Mouse (Mus musculus): Measurements from ENCODE around the gene Tdrd3. TPM values are rescaled to one million over a fixed set of nuclear protein-coding genes. Genes with fewer than 3 reads are reported as not detected.

Tdrd3 gene
- polyA plus RNA-seq, 1 experiment: 2.7 TPM

DNA sequence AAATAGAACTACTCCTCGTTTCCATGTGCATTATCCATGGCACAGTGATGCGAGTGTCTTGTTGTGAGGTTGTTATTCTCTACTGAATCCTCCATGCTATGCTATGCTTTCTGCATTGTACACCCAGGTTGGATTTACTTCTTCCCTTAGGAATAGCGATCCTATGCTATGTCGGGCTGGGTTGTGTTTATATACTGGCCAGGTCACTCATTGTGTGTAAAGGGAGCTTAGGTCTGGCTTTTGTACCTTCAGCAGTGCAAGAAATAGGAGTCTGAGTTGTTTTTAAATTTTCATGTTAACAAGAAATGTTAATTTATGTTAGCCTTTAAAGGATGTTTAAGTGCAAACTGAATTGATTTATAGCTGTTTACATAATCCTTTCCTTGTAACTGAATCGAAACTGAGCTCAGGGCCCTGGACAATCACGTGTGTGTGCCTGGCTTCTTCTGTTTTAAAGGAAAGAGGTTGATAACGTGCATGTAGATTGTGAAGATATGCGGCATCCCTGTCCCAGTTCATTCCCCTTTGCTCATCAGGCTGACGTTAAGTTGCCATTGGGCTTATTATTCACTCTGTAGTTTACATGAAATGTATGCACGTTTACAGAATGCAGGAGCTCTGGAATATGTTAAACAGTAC, 59.4 kb downstream of the Tdrd3 start:
- no peaks in the 10 kb centered on the region for H3K9me3 ChIP-seq
- H3K4me1 ChIP-seq: peaks cover 2% of the 10 kb centered on the region
- H3K4me3 ChIP-seq (replicated peaks): no peak overlapping the region
- H3K36me3 ChIP-seq (replicated peaks; ENCODE audit: low read length): peaks cover 68% of the 10 kb centered on the region
- TF ChIP-seq GATA1 (IDR thresholded peaks at IDR 0.05; ENCODE audit: borderline replicate concordance, low read length) (no peak), FLI1 (IDR thresholded peaks at IDR 0.05; ENCODE audit: low read length) (no peak)
- no peaks in the 10 kb centered on the region for H3K27me3 ChIP-seq (replicated peaks)

DNA sequence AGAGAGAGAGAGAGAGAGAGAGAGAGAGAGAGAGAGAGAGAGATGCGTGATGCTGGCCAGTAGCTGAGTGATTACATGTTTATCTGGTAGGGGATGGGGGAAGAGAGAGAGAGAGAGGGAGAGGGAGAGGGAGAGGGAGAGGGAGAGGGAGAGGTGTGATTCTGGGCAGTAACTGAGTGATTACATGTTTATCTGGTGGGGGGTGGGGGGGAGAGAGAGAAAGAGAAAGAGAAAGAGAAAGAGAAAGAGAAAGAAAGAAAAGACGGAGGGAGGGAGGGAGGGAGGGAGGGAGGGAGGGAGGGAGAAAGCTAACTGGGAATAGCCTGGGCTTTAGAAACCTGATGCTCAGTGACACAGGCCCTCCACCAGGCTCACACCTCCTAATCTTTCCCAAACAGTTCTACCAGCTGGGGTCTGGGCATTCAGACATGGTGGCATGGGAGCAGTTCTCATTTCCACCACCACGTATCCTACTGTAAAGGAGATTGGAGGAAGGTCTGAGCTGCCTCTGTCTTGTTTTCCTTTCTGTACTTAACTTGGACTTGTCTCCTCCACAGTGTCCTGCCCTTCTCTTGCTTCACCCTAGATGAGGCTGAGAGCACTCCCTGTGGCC, 62.0 kb downstream of the Tdrd3 start:
- Histone ChIP-seq H3K4me3 (replicated peaks) (no peak overlapping the region), H3K27me3 (replicated peaks) (no peaks in the 10 kb centered on the region), H3K9me3 (no peaks in the 10 kb centered on the region), H3K4me1 (no peaks in the 10 kb centered on the region; the same call in 1 of the 2 replicates), H3K36me3 (replicated peaks; ENCODE audit: low read length) (peaks cover 74% of the 10 kb centered on the region)
- TF ChIP-seq GATA1 (IDR thresholded peaks at IDR 0.05; ENCODE audit: borderline replicate concordance, low read length) (no peak), FLI1 (IDR thresholded peaks at IDR 0.05; ENCODE audit: low read length) (no peak)

GRCm38 (mm10) chr14:87485888-87486287, 69.4 kb downstream of the Tdrd3 start:
- Histone ChIP-seq H3K9me3 (no peaks in the 10 kb centered on the region), H3K4me1 (peaks cover 3% of the 10 kb centered on the region; the same call in 1 of the 2 replicates), H3K4me3 (replicated peaks) (no peak overlapping the region), H3K36me3 (replicated peaks; ENCODE audit: low read length) (peaks cover 77% of the 10 kb centered on the region), H3K27me3 (replicated peaks) (no peaks in the 10 kb centered on the region)
- TF ChIP-seq FLI1 (IDR thresholded peaks at IDR 0.05; ENCODE audit: low read length): no peak
- TF ChIP-seq GATA1 (IDR thresholded peaks at IDR 0.05; ENCODE audit: borderline replicate concordance, low read length): no peak

DNA sequence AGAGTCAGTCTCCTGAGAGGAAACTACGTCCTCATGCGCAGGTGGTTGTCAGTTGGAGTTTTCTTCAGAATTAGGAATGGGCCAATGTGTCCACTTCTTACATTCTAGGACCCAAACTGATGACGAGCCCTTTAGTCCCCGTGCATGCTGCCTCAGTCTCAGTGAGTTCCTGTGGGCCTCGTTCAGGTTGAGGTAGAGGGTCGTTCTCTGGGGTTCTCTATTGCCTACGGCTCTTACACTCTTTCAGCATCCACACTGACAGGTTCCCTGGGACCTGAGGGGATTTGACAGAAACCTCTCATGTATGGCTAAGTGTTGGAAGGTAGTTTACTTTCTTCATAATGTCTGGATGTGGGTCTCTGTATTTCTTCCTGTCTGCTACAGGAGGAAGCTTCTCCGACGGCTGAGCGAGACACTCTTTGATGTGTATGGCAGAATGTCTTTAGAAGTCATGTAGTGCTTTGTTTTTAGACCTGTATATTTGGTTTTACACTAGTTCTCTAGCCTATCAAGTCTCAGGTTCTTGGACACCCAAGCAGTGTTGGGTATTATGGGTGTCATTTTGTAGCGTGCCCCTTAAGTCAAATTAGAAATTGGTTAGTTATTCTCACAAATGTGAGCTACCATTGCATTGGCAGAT, 81.6 kb downstream of the Tdrd3 start:
- H3K4me1 ChIP-seq: no peaks in the 10 kb centered on the region
- peaks cover 28% of the 10 kb centered on the region for H3K36me3 ChIP-seq (replicated peaks; ENCODE audit: low read length)
- no peaks in the 10 kb centered on the region for H3K9me3 ChIP-seq
- H3K4me3 ChIP-seq (replicated peaks): no peak overlapping the region
- no peaks in the 10 kb centered on the region for H3K27me3 ChIP-seq (replicated peaks)
- no peak for TF ChIP-seq GATA1 (IDR thresholded peaks at IDR 0.05; ENCODE audit: borderline replicate concordance, low read length)
- TF ChIP-seq FLI1 (IDR thresholded peaks at IDR 0.05; ENCODE audit: low read length): no peak

DNA sequence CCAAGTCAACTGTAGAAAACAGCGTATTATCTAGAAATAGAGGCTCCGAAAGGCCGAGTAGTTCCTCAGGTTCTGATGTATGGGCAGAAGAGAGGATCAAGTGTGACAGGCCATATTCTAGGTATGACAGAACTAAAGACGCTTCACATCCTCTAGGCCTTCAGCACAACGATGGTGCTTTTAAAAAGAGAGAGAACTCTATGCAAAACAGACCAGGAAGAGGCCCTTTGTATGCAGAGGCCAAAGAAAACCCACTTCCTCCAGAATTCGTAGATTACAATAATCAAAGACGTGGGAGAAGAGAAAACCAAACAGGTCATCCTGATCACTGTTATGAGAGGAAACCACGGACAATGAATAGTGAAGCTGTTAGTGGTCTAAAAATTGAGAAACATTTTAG, 89.5 kb downstream of the Tdrd3 start:
- TF ChIP-seq GATA1 (IDR thresholded peaks at IDR 0.05; ENCODE audit: borderline replicate concordance, low read length): no peak
- no peak for TF ChIP-seq FLI1 (IDR thresholded peaks at IDR 0.05; ENCODE audit: low read length)

GRCm38 (mm10) chr14:87515281-87515680, 98.8 kb downstream of the Tdrd3 start:
- no peak for TF ChIP-seq GATA1 (IDR thresholded peaks at IDR 0.05; ENCODE audit: borderline replicate concordance, low read length)
- no peak for TF ChIP-seq FLI1 (IDR thresholded peaks at IDR 0.05; ENCODE audit: low read length)
- H3K4me3 ChIP-seq (replicated peaks): no peak overlapping the region
- H3K36me3 ChIP-seq (replicated peaks; ENCODE audit: low read length): peaks cover 58% of the 10 kb centered on the region
- H3K27me3 ChIP-seq (replicated peaks): no peaks in the 10 kb centered on the region
- H3K4me1 ChIP-seq: no peaks in the 10 kb centered on the region
- H3K9me3 ChIP-seq: no peaks in the 10 kb centered on the region

More for the DNA sequence above, 89.5 kb downstream of the Tdrd3 start:
- Histone ChIP-seq H3K36me3 (replicated peaks; ENCODE audit: low read length) (peaks cover 55% of the 10 kb centered on the region), H3K9me3 (no peaks in the 10 kb centered on the region), H3K27me3 (replicated peaks) (no peaks in the 10 kb centered on the region), H3K4me3 (replicated peaks) (no peak overlapping the region), H3K4me1 (peaks cover 10% of the 10 kb centered on the region)

GRCm38 (mm10) chr14:87517381-87517780, 100.9 kb downstream of the Tdrd3 start:
- H3K4me1 ChIP-seq: no peaks in the 10 kb centered on the region
- no peak overlapping the region for H3K4me3 ChIP-seq (replicated peaks)
- H3K36me3 ChIP-seq (replicated peaks; ENCODE audit: low read length): peaks cover 45% of the 10 kb centered on the region
- no peaks in the 10 kb centered on the region for H3K27me3 ChIP-seq (replicated peaks)
- no peaks in the 10 kb centered on the region for H3K9me3 ChIP-seq
- TF ChIP-seq GATA1 (IDR thresholded peaks at IDR 0.05; ENCODE audit: borderline replicate concordance, low read length) (no peak), FLI1 (IDR thresholded peaks at IDR 0.05; ENCODE audit: low read length) (no peak)

GRCm38 (mm10) chr14:87531847-87532246, 115.4 kb downstream of the Tdrd3 start:
- no peaks in the 10 kb centered on the region for H3K4me1 ChIP-seq
- peaks cover 44% of the 10 kb centered on the region for H3K36me3 ChIP-seq (replicated peaks; ENCODE audit: low read length)
- no peak overlapping the region for H3K4me3 ChIP-seq (replicated peaks)
- no peak for TF ChIP-seq GATA1 (IDR thresholded peaks at IDR 0.05; ENCODE audit: borderline replicate concordance, low read length)
- no peak for TF ChIP-seq FLI1 (IDR thresholded peaks at IDR 0.05; ENCODE audit: low read length)
- no peaks in the 10 kb centered on the region for H3K9me3 ChIP-seq
- no peaks in the 10 kb centered on the region for H3K27me3 ChIP-seq (replicated peaks)

GRCm38 (mm10) chr14:87537127-87537819, 120.8 kb downstream of the Tdrd3 start:
- Histone ChIP-seq H3K4me1 (no peaks in the 10 kb centered on the region; the same call in 1 of the 2 replicates), H3K36me3 (replicated peaks; ENCODE audit: low read length) (peaks cover 35% of the 10 kb centered on the region), H3K9me3 (no peaks in the 10 kb centered on the region), H3K4me3 (replicated peaks) (no peak overlapping the region), H3K27me3 (replicated peaks) (no peaks in the 10 kb centered on the region)
- TF ChIP-seq FLI1 (IDR thresholded peaks at IDR 0.05; ENCODE audit: low read length): no peak
- no peak for TF ChIP-seq GATA1 (IDR thresholded peaks at IDR 0.05; ENCODE audit: borderline replicate concordance, low read length)
